Mouse (Mus musculus): ENCODE data around the gene Uqcrfs1.

GRCm38 (mm10) chr13:30585786-30586185, 40.6 kb upstream of the Uqcrfs1 start:
- TF ChIP-seq EP300 (IDR thresholded peaks at IDR 0.05; ENCODE audit: low read depth) (no peak), CTCF (IDR thresholded peaks at IDR 0.05; ENCODE audit: low read depth) (no peak)

Measured in liver, embryonic 14.5 days (tissue).